Comparison of ENCODE assay signal across 15 mouse cellular contexts in genomic region chr11:111009471-111009870, GRCm38 (mm10). TPM values are rescaled to one million over a fixed set of nuclear protein-coding genes. Genes with fewer than 3 reads are reported as not detected.
"Had no signal": no experiment of that assay in that cellular context is flagged by ENCODE, and none has a peak within 500 bp of the region (broad histone marks: within the 10 kb centered on the region; RNA-seq: fewer than 3 reads in every experiment).

No protein-coding gene starts in this region.

- H3K9me3 ChIP-seq: limb, embryonic 15.5 days; liver, embryonic 12.5 days; megakaryocyte, embryonic 14.5 days; midbrain, embryonic 13.5 days; neural tube, embryonic 12.5 days; stomach, embryonic 15.5 days had no signal

- DNase-seq: kidney, adult 9 months; left cerebral cortex, postnatal 4 days; lung, embryonic 14.5 days; lung, postnatal 14 days; retina, postnatal 1 day; thymus, postnatal 4 days had no signal

- H3K27me3 ChIP-seq: limb, embryonic 15.5 days; liver, embryonic 12.5 days; megakaryocyte, embryonic 14.5 days; midbrain, embryonic 13.5 days; neural tube, embryonic 12.5 days; stomach, embryonic 15.5 days had no signal

- H3K36me3 ChIP-seq: limb, embryonic 15.5 days; liver, embryonic 12.5 days; midbrain, embryonic 13.5 days; neural tube, embryonic 12.5 days; stomach, embryonic 15.5 days had no signal

- H3K4me3 ChIP-seq: limb, embryonic 15.5 days; liver, embryonic 12.5 days; megakaryocyte, embryonic 14.5 days; midbrain, embryonic 13.5 days; myocyte; neural tube, embryonic 12.5 days; stomach, embryonic 15.5 days had no signal

- H3K4me1 ChIP-seq: limb, embryonic 15.5 days; liver, embryonic 12.5 days; megakaryocyte, embryonic 14.5 days; midbrain, embryonic 13.5 days; neural tube, embryonic 12.5 days; stomach, embryonic 15.5 days had no signal

- H3K27ac ChIP-seq: kidney, postnatal 0 days; limb, embryonic 15.5 days; liver, embryonic 12.5 days; macrophage; midbrain, embryonic 13.5 days; neural tube, embryonic 12.5 days; stomach, embryonic 15.5 days had no signal

RNA-seq across cellular contexts. Expression of gene Kcnj16, which starts 41.6 kb away (rescaled TPM):
- polyA plus RNA-seq: limb, embryonic 15.5 days; liver, embryonic 12.5 days; lung, embryonic 14.5 days had no signal
